In the genomic region with DNA sequence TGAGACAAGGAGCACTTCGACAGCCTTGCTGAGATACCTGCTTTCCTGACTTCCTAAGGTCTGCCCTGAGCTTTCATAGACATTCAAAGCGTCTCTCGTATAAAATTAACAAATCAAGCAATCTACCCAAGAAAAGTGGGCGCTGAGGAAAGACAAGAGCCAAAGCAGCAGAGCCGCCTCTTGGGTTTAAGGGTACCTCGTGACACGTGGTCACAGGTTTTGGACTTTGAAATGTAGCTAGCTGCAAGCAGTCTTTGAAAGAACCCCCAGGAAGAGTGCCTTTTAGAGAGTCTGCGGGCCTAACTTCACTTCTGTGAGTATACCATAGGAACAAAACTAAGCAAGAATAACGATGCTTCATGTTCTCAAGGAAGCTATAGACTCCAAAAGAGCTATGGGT, we compare ENCODE assay signal across 24 mouse cellular contexts. TPM values are rescaled to one million over a fixed set of nuclear protein-coding genes. Genes with fewer than 3 reads are reported as not detected.
"Had no signal": no experiment of that assay in that cellular context is flagged by ENCODE, and none has a peak within 500 bp of the region (broad histone marks: within the 10 kb centered on the region; RNA-seq: fewer than 3 reads in every experiment).

No protein-coding gene starts in this region.

- H3K4me3 ChIP-seq: intestine, embryonic 15.5 days; limb, embryonic 10.5 days; limb, embryonic 13.5 days; liver, embryonic 12.5 days; liver, embryonic 15.5 days; lung, embryonic 15.5 days; megakaryocyte, embryonic 14.5 days; midbrain, embryonic 10.5 days; midbrain, embryonic 13.5 days; myocyte; neural tube, embryonic 13.5 days; stomach, embryonic 15.5 days had no signal

- H3K27me3 ChIP-seq: intestine, embryonic 15.5 days; liver, embryonic 12.5 days; liver, embryonic 15.5 days; lung, embryonic 15.5 days; midbrain, embryonic 13.5 days; neural tube, embryonic 13.5 days; stomach, embryonic 15.5 days had no signal

- H3K9me3 ChIP-seq: intestine, embryonic 15.5 days; limb, embryonic 10.5 days; limb, embryonic 13.5 days; liver, embryonic 12.5 days; liver, embryonic 15.5 days; lung, embryonic 15.5 days; megakaryocyte, embryonic 14.5 days; midbrain, embryonic 10.5 days; midbrain, embryonic 13.5 days; neural tube, embryonic 13.5 days; stomach, embryonic 15.5 days had no signal

- DNase-seq: liver; lung, adult 18-20 months; lung, postnatal 10 days; lung, postnatal 36 days; retina, postnatal 1 day; right cerebral cortex, postnatal 25 days; spleen, adult 18-20 months; thymus, adult 2 months; thymus, postnatal 14 days had no signal

- H3K4me2 ChIP-seq: liver, embryonic 12.5 days; liver, embryonic 15.5 days; lung, embryonic 15.5 days; midbrain, embryonic 13.5 days; stomach, embryonic 15.5 days had no signal

- H3K27ac ChIP-seq: intestine, embryonic 15.5 days; limb, embryonic 10.5 days; limb, embryonic 13.5 days; liver, embryonic 12.5 days; liver, embryonic 15.5 days; lung, embryonic 15.5 days; midbrain, embryonic 10.5 days; midbrain, embryonic 13.5 days; neural tube, embryonic 13.5 days; stomach, embryonic 15.5 days had no signal

- ATAC-seq: intestine, embryonic 15.5 days; liver, embryonic 12.5 days; midbrain, embryonic 13.5 days; midbrain, embryonic 16.5 days had no signal

- H3K9ac ChIP-seq: intestine, embryonic 15.5 days; limb, embryonic 13.5 days; liver, embryonic 12.5 days; liver, embryonic 15.5 days; lung, embryonic 15.5 days; midbrain, embryonic 13.5 days; neural tube, embryonic 13.5 days; stomach, embryonic 15.5 days had no signal

- H3K36me3 ChIP-seq: intestine, embryonic 15.5 days; limb, embryonic 10.5 days; limb, embryonic 13.5 days; liver, embryonic 12.5 days; liver, embryonic 15.5 days; lung, embryonic 15.5 days; midbrain, embryonic 10.5 days; midbrain, embryonic 13.5 days; neural tube, embryonic 13.5 days; stomach, embryonic 15.5 days had no signal

- H3K4me1 ChIP-seq: limb, embryonic 10.5 days; liver, embryonic 12.5 days; liver, embryonic 15.5 days; megakaryocyte, embryonic 14.5 days; midbrain, embryonic 10.5 days; midbrain, embryonic 13.5 days had no signal

RNA-seq across cellular contexts. Expression of gene Mlip, which starts 31.9 kb away (rescaled TPM):
- total RNA-seq: monocyte, adult 5-6 weeks; neutrophil, adult 5-6 weeks had no signal
- polyA plus RNA-seq: liver, embryonic 12.5 days had no signal
